Mouse (Mus musculus): Measurements from ENCODE around the gene Als2cr12.
"Not testable (repeated sequence)": the region's sequence is repeated elsewhere in the genome, so short reads cannot be mapped to it uniquely, and the experiment has no call there.

Gene Als2cr12

DNA sequence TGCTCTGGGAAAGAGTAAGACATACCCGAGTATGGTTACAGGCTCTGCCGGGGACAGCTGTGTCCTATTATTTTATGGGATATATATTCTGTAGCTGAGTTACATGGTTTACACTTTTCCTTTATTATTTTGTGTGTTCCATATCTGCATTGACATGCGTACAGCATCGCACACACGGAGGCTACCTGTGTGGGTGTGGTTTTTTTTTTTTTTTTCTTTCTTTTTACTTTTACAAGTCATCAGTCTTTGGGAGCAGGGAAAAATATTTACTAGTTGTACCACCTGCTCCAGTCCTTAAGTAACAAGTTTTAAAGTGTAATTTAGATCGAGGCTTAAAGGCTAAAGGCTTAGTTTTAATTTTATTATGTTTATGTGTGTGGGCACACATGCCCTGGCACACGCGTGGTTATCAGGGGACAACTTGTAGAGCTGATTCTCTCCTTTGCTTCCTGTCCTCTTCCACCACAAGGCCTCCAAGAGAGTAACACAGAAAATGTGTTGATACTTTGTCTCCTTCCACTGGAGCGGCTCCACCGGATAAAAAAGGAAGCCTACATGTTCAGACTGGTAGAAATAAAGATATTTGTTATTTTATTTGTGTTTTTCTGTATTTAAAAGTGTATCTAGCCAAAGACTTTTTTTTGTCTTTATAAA is 15.0 kb upstream of the Als2cr12 start:
- TF ChIP-seq CTCF (conservative IDR thresholded peaks at IDR 0.05; ENCODE audit: low read length): no peak
- no peak for TF ChIP-seq NANOG (IDR thresholded peaks at IDR 0.05; ENCODE audit: borderline replicate concordance, low read length)
- TF ChIP-seq POU5F1 (IDR thresholded peaks at IDR 0.05; ENCODE audit: borderline replicate concordance, low read length): no peak
- peaks cover 12% of the 10 kb centered on the region for H3K36me3 ChIP-seq (ENCODE audit: insufficient read depth, low read length)
- H3K4me3 ChIP-seq (replicated peaks; ENCODE audit: low read length): peak overlapping the region; percentile 80
- peaks cover 26% of the 10 kb centered on the region for H3K4me1 ChIP-seq (replicated peaks; ENCODE audit: low read depth, low read length)
- no peaks in the 10 kb centered on the region for H3K27me3 ChIP-seq (ENCODE audit: insufficient read depth, low read length)
- H3K9me3 ChIP-seq (ENCODE audit: low read length): peaks cover 27% of the 10 kb centered on the region

GRCm38 (mm10) chr1:58710043-58710442 is 14.3 kb upstream of the Als2cr12 start:
- H3K36me3 ChIP-seq (ENCODE audit: insufficient read depth, low read length): not testable (repeated sequence)
- peaks cover 35% of the 10 kb centered on the region for H3K9me3 ChIP-seq (ENCODE audit: low read length)

DNA sequence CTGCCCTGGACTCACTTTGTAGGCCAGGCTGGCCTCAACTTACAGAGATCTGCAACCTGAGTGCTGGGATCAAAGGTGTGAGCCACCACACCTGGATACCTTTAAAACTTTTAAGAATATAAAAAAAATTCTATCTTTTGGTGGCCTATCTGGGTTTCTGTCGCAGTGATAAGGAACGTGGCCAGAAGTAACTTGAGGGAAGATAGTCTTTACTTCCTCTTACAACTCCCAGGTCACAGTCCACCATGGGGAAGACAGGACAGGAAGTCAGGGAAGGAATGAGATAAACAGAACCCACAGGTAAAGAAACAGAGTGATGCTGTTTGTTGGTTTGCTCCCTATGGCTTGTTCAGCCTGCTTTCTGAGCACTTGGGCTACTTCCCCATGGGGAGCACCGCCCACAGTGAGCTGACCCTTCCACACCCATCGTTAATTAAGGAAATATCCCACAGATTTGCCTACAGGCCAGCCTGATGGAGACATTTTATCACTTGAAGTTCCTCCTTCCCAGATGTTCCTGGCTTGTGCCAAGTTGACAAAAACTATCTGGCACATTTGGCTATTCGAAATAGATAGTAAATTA is 4.9 kb upstream of the Als2cr12 start:
- H3K36me3 ChIP-seq (ENCODE audit: insufficient read depth, low read length); H3K4me3 ChIP-seq (replicated peaks; ENCODE audit: low read length); H3K4me1 ChIP-seq (replicated peaks; ENCODE audit: low read depth, low read length); H3K27me3 ChIP-seq (ENCODE audit: insufficient read depth, low read length): not testable (repeated sequence)
- H3K9me3 ChIP-seq (ENCODE audit: low read length): peaks cover 28% of the 10 kb centered on the region

More at GRCm38 (mm10) chr1:58710043-58710442, 14.3 kb upstream of the Als2cr12 start:
- H3K27me3 ChIP-seq (ENCODE audit: insufficient read depth, low read length); H3K4me3 ChIP-seq (replicated peaks; ENCODE audit: low read length): not testable (repeated sequence)
- peaks cover 26% of the 10 kb centered on the region for H3K4me1 ChIP-seq (replicated peaks; ENCODE audit: low read depth, low read length)

GRCm38 (mm10) chr1:58699988-58700387 is 4.2 kb upstream of the Als2cr12 start:
- no peak overlapping the region for H3K4me3 ChIP-seq (replicated peaks; ENCODE audit: low read length)
- no peak for TF ChIP-seq CTCF (conservative IDR thresholded peaks at IDR 0.05; ENCODE audit: low read length)
- TF ChIP-seq POU5F1 (IDR thresholded peaks at IDR 0.05; ENCODE audit: borderline replicate concordance, low read length): no peak
- no peak for TF ChIP-seq NANOG (IDR thresholded peaks at IDR 0.05; ENCODE audit: borderline replicate concordance, low read length)
- no peaks in the 10 kb centered on the region for H3K27me3 ChIP-seq (ENCODE audit: insufficient read depth, low read length)
- no peaks in the 10 kb centered on the region for H3K4me1 ChIP-seq (replicated peaks; ENCODE audit: low read depth, low read length)
- H3K9me3 ChIP-seq (ENCODE audit: low read length): peaks cover 21% of the 10 kb centered on the region
- H3K36me3 ChIP-seq (ENCODE audit: insufficient read depth, low read length): no peaks in the 10 kb centered on the region

GRCm38 (mm10) chr1:58698781-58699180 is 3.0 kb upstream of the Als2cr12 start:
- no peak for TF ChIP-seq POU5F1 (IDR thresholded peaks at IDR 0.05; ENCODE audit: borderline replicate concordance, low read length)
- no peak for TF ChIP-seq NANOG (IDR thresholded peaks at IDR 0.05; ENCODE audit: borderline replicate concordance, low read length)
- no peak for TF ChIP-seq CTCF (conservative IDR thresholded peaks at IDR 0.05; ENCODE audit: low read length)
- H3K27me3 ChIP-seq (ENCODE audit: insufficient read depth, low read length): no peaks in the 10 kb centered on the region
- H3K9me3 ChIP-seq (ENCODE audit: low read length): peaks cover 9% of the 10 kb centered on the region
- H3K4me1 ChIP-seq (replicated peaks; ENCODE audit: low read depth, low read length): no peaks in the 10 kb centered on the region
- H3K36me3 ChIP-seq (ENCODE audit: insufficient read depth, low read length): no peaks in the 10 kb centered on the region
- no peak overlapping the region for H3K4me3 ChIP-seq (replicated peaks; ENCODE audit: low read length)

- not testable (repeated sequence) for H3K36me3 ChIP-seq (ENCODE audit: insufficient read depth, low read length); H3K27me3 ChIP-seq (ENCODE audit: insufficient read depth, low read length); H3K9me3 ChIP-seq (ENCODE audit: low read length); H3K4me1 ChIP-seq (replicated peaks; ENCODE audit: low read depth, low read length); H3K4me3 ChIP-seq (replicated peaks; ENCODE audit: low read length)
- 0 out of 2 replicates have a peak, but pooled peaks have one; percentile 13 for TF ChIP-seq CTCF (conservative IDR thresholded peaks at IDR 0.05; ENCODE audit: low read length)
These were observed 1.8 kb upstream of the Als2cr12 start for GRCm38 (mm10) chr1:58697607-58698006.

GRCm38 (mm10) chr1:58693696-58694095 is 2.1 kb downstream of the Als2cr12 start:
- Histone ChIP-seq H3K4me3 (replicated peaks; ENCODE audit: low read length) (no peak overlapping the region), H3K9me3 (ENCODE audit: low read length) (peaks cover 21% of the 10 kb centered on the region), H3K4me1 (replicated peaks; ENCODE audit: low read depth, low read length) (peaks cover 4% of the 10 kb centered on the region; the same call in 1 of the 2 replicates), H3K27me3 (ENCODE audit: insufficient read depth, low read length) (no peaks in the 10 kb centered on the region), H3K36me3 (ENCODE audit: insufficient read depth, low read length) (no peaks in the 10 kb centered on the region)
- TF ChIP-seq NANOG (IDR thresholded peaks at IDR 0.05; ENCODE audit: borderline replicate concordance, low read length) (no peak), CTCF (conservative IDR thresholded peaks at IDR 0.05; ENCODE audit: low read length) (no peak), POU5F1 (IDR thresholded peaks at IDR 0.05; ENCODE audit: borderline replicate concordance, low read length) (no peak)

GRCm38 (mm10) chr1:58691718-58692117 is 4.1 kb downstream of the Als2cr12 start:
- not testable (repeated sequence) for H3K4me1 ChIP-seq (replicated peaks; ENCODE audit: low read depth, low read length); H3K4me3 ChIP-seq (replicated peaks; ENCODE audit: low read length); H3K36me3 ChIP-seq (ENCODE audit: insufficient read depth, low read length); H3K27me3 ChIP-seq (ENCODE audit: insufficient read depth, low read length)
- H3K9me3 ChIP-seq (ENCODE audit: low read length): peaks cover 41% of the 10 kb centered on the region

DNA sequence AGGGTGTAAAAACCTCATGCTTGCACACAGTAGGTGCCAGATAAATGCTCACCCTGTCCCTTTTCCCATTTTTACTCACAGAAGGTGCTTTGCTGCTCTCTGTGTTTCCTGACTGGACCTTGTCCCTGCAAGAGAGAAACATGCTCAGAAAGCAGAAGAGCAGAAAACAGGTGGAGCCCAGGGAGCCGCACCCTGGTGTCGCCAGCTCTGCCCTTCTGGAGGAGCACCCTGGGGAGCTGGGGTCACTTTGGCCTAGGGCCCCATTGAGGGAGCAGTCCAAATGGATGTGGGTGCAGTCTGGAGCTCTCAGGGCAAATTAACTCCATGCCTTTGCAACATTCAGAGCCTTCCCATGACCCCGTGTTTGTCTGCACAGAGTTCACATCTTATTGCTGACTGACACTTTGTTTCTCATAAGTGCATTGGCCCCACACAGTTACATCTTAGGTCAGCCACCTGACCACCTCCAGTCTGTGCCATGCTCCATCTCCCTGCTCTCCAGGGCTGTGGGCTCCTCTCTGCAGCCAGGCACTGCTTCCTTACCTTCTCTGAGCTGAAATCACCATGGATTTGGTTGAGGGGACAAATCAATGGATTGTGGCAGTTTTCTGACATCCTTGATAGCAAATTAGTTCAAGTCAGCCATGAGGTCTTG is 4.8 kb downstream of the Als2cr12 start:
- not testable (repeated sequence) for H3K36me3 ChIP-seq (ENCODE audit: insufficient read depth, low read length); H3K4me3 ChIP-seq (replicated peaks; ENCODE audit: low read length); H3K27me3 ChIP-seq (ENCODE audit: insufficient read depth, low read length); H3K4me1 ChIP-seq (replicated peaks; ENCODE audit: low read depth, low read length)
- peaks cover 49% of the 10 kb centered on the region for H3K9me3 ChIP-seq (ENCODE audit: low read length)
